Mouse (Mus musculus) ES-E14 (cell line): ENCODE results near the gene Spa17. TPM values are rescaled to one million over a fixed set of nuclear protein-coding genes. Genes with fewer than 3 reads are reported as not detected.

Source experiments
- DNase-seq: peaks from one replicate; pipeline ENCODE4 v3.0.0-alpha.2; 2013; ENCODE audit warnings: low read depth, low spot score
- H3K27ac ChIP-seq: 2 replicates; pipeline ENCODE4 v1.5.1; 2012; ENCODE audit warnings: low read depth, mild to moderate bottlenecking, low read length, moderate library complexity, mixed read lengths; ENCODE audit not compliant: poor library complexity, insufficient read depth, severe bottlenecking
- H3K36me3 ChIP-seq: 2 replicates; pipeline ENCODE4 v1.6.1; 2012; ENCODE audit warnings: mild to moderate bottlenecking, low read length, moderate library complexity, mixed read lengths; ENCODE audit not compliant: control insufficient read depth, poor library complexity, insufficient read depth, severe bottlenecking
- H3K4me1 ChIP-seq, 2 experiments: fragments of 150-350 bp in 1 of 2; sonication (generic) in 1 of 2; 2 replicates each; pipeline ENCODE4 v1.6.1; 2012; ENCODE audit warnings: low read length in 2 of 2, mild to moderate bottlenecking in 1 of 2, mixed read lengths in 1 of 2; ENCODE audit not compliant: control insufficient read depth in 2 of 2, insufficient read depth in 2 of 2, poor library complexity in 1 of 2
- H3K4me3 ChIP-seq, 2 experiments: fragments of 150-350 bp in 1 of 2; sonication (generic) in 1 of 2; 2 replicates each; pipeline ENCODE4 v1.5.1; 2012; ENCODE audit warnings: low read length in 2 of 2, low read depth in 1 of 2, mild to moderate bottlenecking in 1 of 2, mixed read lengths in 1 of 2; ENCODE audit not compliant: insufficient read depth in 1 of 2, poor library complexity in 1 of 2, severe bottlenecking in 1 of 2
- H3K9ac ChIP-seq: 2 replicates; pipeline ENCODE4 v1.6.1; 2012; ENCODE audit warnings: low read depth, mild to moderate bottlenecking, low read length, mixed read lengths; ENCODE audit not compliant: poor library complexity, insufficient read depth, severe bottlenecking
- H3K9me3 ChIP-seq: fragments of 150-350 bp; sonication (generic); 2 replicates; pipeline ENCODE4 v1.6.1; 2012; ENCODE audit warnings: low read depth, mild to moderate bottlenecking, low read length; ENCODE audit not compliant: control insufficient read depth, insufficient read depth
- CHD2 ChIP-seq: IDR thresholded peaks from 2 replicates; pipeline ENCODE4 v1.6.1; 2014; ENCODE audit warnings: mild to moderate bottlenecking, low read depth, low read length, inconsistent platforms
- HCFC1 ChIP-seq: IDR thresholded peaks from 2 replicates; pipeline ENCODE4 v1.6.1; 2012; ENCODE audit warnings: low read length, inconsistent platforms, borderline replicate concordance; ENCODE audit not compliant: insufficient read depth
- MAFK ChIP-seq: IDR thresholded peaks from 2 replicates; pipeline ENCODE4 v1.6.1; 2014; ENCODE audit warnings: mild to moderate bottlenecking, low read depth, low read length, inconsistent platforms; ENCODE audit not compliant: insufficient read depth
- ZC3H11A ChIP-seq: IDR thresholded peaks from 2 replicates; pipeline ENCODE4 v1.6.1; 2012; ENCODE audit warnings: low read depth, mild to moderate bottlenecking, inconsistent platforms, low read length, borderline replicate concordance
- ZNF384 ChIP-seq: IDR thresholded peaks from 2 replicates; pipeline ENCODE4 v1.6.1; 2012; ENCODE audit warnings: low read depth, low read length, inconsistent platforms
- in situ Hi-C, 2 experiments: fragments of 600-800 bp; cut with MboI; formaldehyde crosslinking; loops; one replicate each; pipeline ENCODE4 v1.15.1; 2025; ENCODE audit warnings: low sequenced_read_pairs in 2 of 2, inconsistent platforms in 1 of 2; ENCODE audit not compliant: unreplicated experiment in 2 of 2
- total RNA-seq: library from RNA; depleted of rRNA; stranded (reverse); fragments of 300-350 nt; gene quantifications from 2 replicates; pipeline ENCODE4 v1.2.3, GENCODE M21; 2012

The Spa17 gene
- total RNA-seq, 1 experiment: 2.7 TPM

GRCm38 (mm10) chr9:37567892-37568604 is 45.5 kb downstream of the Spa17 start:
- DNase-seq: no peak
- in situ Hi-C loops: no loop called here
- Histone ChIP-seq H3K27ac (no peak overlapping the region), H3K9ac (no peak overlapping the region), H3K9me3 (no peaks in the 10 kb centered on the region), H3K4me1 (no peaks in the 10 kb centered on the region), H3K36me3 (no peaks in the 10 kb centered on the region), H3K4me3 (no peak overlapping the region)
- TF ChIP-seq HCFC1: no peak
- no peak for TF ChIP-seq MAFK
- no peak for TF ChIP-seq ZC3H11A
- no peak for TF ChIP-seq ZNF384
- no peak for TF ChIP-seq CHD2

GRCm38 (mm10) chr9:37567454-37567853 is 46.1 kb downstream of the Spa17 start:
- no peak overlapping the region for H3K9ac ChIP-seq
- no peak for DNase-seq
- TF ChIP-seq MAFK: no peak
- no peak for TF ChIP-seq CHD2
- TF ChIP-seq ZC3H11A: no peak
- TF ChIP-seq HCFC1: no peak
- TF ChIP-seq ZNF384: no peak
- H3K36me3 ChIP-seq: no peaks in the 10 kb centered on the region
- in situ Hi-C loops: no loop called here
- no peak overlapping the region for H3K4me3 ChIP-seq
- no peaks in the 10 kb centered on the region for H3K9me3 ChIP-seq
- no peak overlapping the region for H3K27ac ChIP-seq
- H3K4me1 ChIP-seq: no peaks in the 10 kb centered on the region

DNA sequence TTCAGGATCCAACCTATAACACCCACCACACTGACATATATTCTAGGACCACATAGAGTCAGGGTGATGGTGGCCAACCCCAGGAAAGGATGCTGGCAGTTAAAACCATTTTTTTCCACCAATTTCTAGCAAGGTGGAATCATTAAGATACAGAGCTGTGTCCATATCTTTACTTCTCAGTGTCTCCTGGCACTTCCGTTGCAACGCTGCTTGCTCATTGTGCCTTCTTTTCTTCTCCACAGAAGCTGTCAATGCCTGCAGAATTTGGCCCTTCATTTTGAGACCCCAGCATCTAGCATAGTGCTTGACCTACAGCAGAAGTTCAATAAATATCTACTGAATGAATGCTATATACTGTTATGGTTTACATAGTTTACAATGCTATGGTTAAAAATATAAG is 46.5 kb downstream of the Spa17 start:
- in situ Hi-C loops: no loop called here
- no peak overlapping the region for H3K27ac ChIP-seq
- no peaks in the 10 kb centered on the region for H3K36me3 ChIP-seq
- no peak overlapping the region for H3K9ac ChIP-seq
- DNase-seq: no peak
- H3K4me1 ChIP-seq: no peaks in the 10 kb centered on the region
- TF ChIP-seq MAFK: no peak
- H3K9me3 ChIP-seq: no peaks in the 10 kb centered on the region
- H3K4me3 ChIP-seq: no peak overlapping the region

DNA sequence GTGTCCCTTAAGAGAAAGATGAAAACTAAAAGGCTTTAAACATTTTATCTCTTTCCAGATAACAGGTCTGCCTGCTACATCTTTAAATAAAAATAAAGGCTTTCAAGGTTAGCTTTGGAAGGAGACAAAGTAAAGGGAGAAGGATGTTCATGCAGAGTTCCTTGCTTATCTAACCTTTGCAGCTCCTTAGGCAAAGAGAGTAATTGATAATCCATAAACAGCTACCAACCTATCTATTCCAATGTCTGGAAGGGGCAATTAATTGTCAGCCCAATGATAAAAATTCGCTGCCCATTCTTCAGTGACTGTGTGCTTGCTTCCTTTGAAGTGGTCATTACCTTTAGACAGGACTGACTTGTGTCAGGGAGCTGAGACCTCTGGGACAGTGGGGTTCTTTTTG is 49.7 kb downstream of the Spa17 start:
- Histone ChIP-seq H3K4me1 (no peaks in the 10 kb centered on the region), H3K9me3 (no peaks in the 10 kb centered on the region), H3K9ac (no peak overlapping the region), H3K27ac (no peak overlapping the region), H3K36me3 (no peaks in the 10 kb centered on the region), H3K4me3 (no peak overlapping the region)
- DNase-seq: no peak
- in situ Hi-C loops: no loop called here
- TF ChIP-seq ZNF384 (no peak), CHD2 (no peak), HCFC1 (no peak), ZC3H11A (no peak), MAFK (no peak)

DNA sequence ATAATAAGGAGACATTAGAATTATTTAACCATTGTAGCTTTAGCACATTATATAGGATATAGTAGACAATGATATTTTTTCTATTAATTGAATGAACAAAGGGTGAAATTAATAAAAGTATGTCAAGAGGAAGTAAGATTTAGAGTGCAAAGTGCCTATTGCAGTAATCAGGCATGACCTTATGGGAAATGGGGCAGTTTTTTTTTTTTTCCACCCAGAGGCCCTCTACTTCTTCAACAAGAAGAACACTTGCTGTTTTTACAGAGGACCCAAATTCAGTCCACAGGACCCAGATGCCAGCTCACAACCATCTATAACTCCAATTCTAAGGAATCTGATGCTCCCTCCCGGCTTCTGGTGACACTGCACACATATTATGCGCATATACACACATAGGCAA is 52.9 kb downstream of the Spa17 start:
- TF ChIP-seq CHD2: no peak
- no peak for TF ChIP-seq HCFC1
- no peak for TF ChIP-seq ZC3H11A
- no peak for TF ChIP-seq ZNF384
- TF ChIP-seq MAFK: no peak
- Histone ChIP-seq H3K9me3 (no peaks in the 10 kb centered on the region), H3K4me3 (no peak overlapping the region), H3K36me3 (no peaks in the 10 kb centered on the region), H3K9ac (no peak overlapping the region), H3K27ac (no peak overlapping the region), H3K4me1 (no peaks in the 10 kb centered on the region)
- in situ Hi-C loops: no loop called here
- no peak for DNase-seq
